In the genomic region with DNA sequence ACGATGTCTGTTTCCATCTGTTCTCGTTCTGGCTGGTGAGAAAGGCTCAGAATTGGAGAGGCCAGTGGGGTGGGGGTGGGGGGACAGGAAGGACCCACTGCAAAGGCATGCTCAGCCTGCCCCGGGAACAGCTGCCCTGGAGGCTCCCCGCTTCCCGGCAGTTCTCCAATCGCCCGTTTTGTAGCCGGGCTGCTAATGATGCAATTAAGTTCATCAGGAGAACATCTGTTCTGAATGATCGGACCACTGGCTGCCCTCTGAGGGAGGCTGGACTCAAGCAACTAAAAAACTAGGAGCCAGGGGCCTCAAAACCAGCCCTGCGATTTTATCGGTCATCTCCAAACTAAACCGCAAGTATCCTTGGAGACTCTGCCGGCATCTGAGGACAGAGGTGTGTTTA, we compare ENCODE assay signal across 8 mouse cellular contexts. TPM values are rescaled to one million over a fixed set of nuclear protein-coding genes. Genes with fewer than 3 reads are reported as not detected.
DNase-seq lines count a peak whose midpoint lies in the region; ATAC-seq and TF ChIP-seq lines count a peak whose summit lies in the region.
"Had no signal": no experiment of that assay in that cellular context is flagged by ENCODE, and none has a peak within 500 bp of the region (broad histone marks: within the 10 kb centered on the region; RNA-seq: fewer than 3 reads in every experiment).

No protein-coding gene starts in this region.

- no peaks in the 10 kb centered on the region for H3K79me2 ChIP-seq in C2C12 (ENCODE audit: control insufficient read depth, insufficient read depth)

- no peak for TF ChIP-seq CTCF in C2C12 (IDR thresholded peaks at IDR 0.05; ENCODE audit: control insufficient read depth, insufficient read depth, insufficient read length)

- peak overlapping the region; percentile 40 for H3K4me2 ChIP-seq in heart, embryonic 11.5 days
- no peak overlapping the region for H3K4me2 ChIP-seq in liver, embryonic 12.5 days

- H3K79me3 ChIP-seq in C2C12 (ENCODE audit: low read depth) = no peaks in the 10 kb centered on the region

- no peak overlapping the region for H3K9ac ChIP-seq in heart, embryonic 11.5 days (ENCODE audit: low read depth, low read length)
- H3K9ac ChIP-seq in liver, embryonic 12.5 days = no peak overlapping the region

- H3K4me1 ChIP-seq in heart, embryonic 11.5 days (ENCODE audit: control insufficient read depth, insufficient read depth, low read length) = no peaks in the 10 kb centered on the region; the same call in 1 of the 2 replicates
- H3K4me1 ChIP-seq in liver, embryonic 12.5 days = peaks cover 10% of the 10 kb centered on the region

- no peak overlapping the region for H3K4me3 ChIP-seq in C2C12 (ENCODE audit: insufficient read depth, poor library complexity, severe bottlenecking)
- no peak overlapping the region for H3K4me3 ChIP-seq in heart, embryonic 11.5 days (ENCODE audit: low read depth, low read length)
- H3K4me3 ChIP-seq in liver, embryonic 12.5 days = no peak overlapping the region

- peak; percentile 72 for DNase-seq in embryo, embryonic 10 days (ENCODE audit: low spot score)
- DNase-seq in mesoderm, embryonic 11.5 days (ENCODE audit: low read depth, low spot score) = peak; percentile 49
- DNase-seq in liver = no peak
- DNase-seq in left cerebral cortex, adult 18-20 months (ENCODE audit: low spot score in 2 of 2) = no peak
- DNase-seq: cerebellum, adult 18-20 months had no signal

- 19% methylated on average over 13 of the region's 13 CpGs for WGBS in heart, embryonic 11.5 days (ENCODE audit: insufficient replicate concordance)
- WGBS in liver, embryonic 12.5 days (ENCODE audit: insufficient replicate concordance) = 27% methylated on average over 13 of the region's 13 CpGs

- no peak overlapping the region for H3K27ac ChIP-seq in heart, embryonic 11.5 days (ENCODE audit: low read depth, low read length)
- no peak overlapping the region for H3K27ac ChIP-seq in liver, embryonic 12.5 days

- no peaks in the 10 kb centered on the region for H3K9me3 ChIP-seq in heart, embryonic 11.5 days (replicated peaks; ENCODE audit: control insufficient read depth, low read length)
- no peaks in the 10 kb centered on the region for H3K9me3 ChIP-seq in liver, embryonic 12.5 days (replicated peaks)

- no peak overlapping the region for H3ac ChIP-seq in C2C12 (ENCODE audit: control insufficient read depth, insufficient read length, low read depth)

- no peaks in the 10 kb centered on the region for H3K27me3 ChIP-seq in C2C12 (ENCODE audit: control insufficient read depth, insufficient read depth, insufficient read length)
- 0 out of 2 replicates have a peak, but pooled peaks cover 2% of the 10 kb centered on the region for H3K27me3 ChIP-seq in heart, embryonic 11.5 days (ENCODE audit: control insufficient read depth, insufficient read depth, low read length)
- H3K27me3 ChIP-seq in liver, embryonic 12.5 days (replicated peaks) = peaks cover 34% of the 10 kb centered on the region

- no peak for ATAC-seq in heart, embryonic 11.5 days (replicated peaks; ENCODE audit: insufficient number of reproducible peaks, low FRiP score, low TSS enrichment)
- ATAC-seq in liver, embryonic 12.5 days = no peak

- H3K36me3 ChIP-seq in C2C12 (ENCODE audit: control insufficient read depth, insufficient read depth) = no peaks in the 10 kb centered on the region
- no peaks in the 10 kb centered on the region for H3K36me3 ChIP-seq in heart, embryonic 11.5 days (ENCODE audit: control insufficient read depth, insufficient read depth, low read length)
- no peaks in the 10 kb centered on the region for H3K36me3 ChIP-seq in liver, embryonic 12.5 days

TF ChIP-seq in C2C12, 6 proteins besides CTCF, POLR2A, EP300 and RAD21:
- TF ChIP-seq MYOD1 (IDR thresholded peaks at IDR 0.05; ENCODE audit: control insufficient read depth, insufficient read length, low read depth) = peak; percentile 38
- TF ChIP-seq USF1 (IDR thresholded peaks at IDR 0.05; ENCODE audit: low read depth) = no peak
- TF ChIP-seq CEBPB (IDR thresholded peaks at IDR 0.05; ENCODE audit: low read depth) = no peak

RNA-seq across cellular contexts. Expression of a gene that starts 44.1 kb away (rescaled TPM):
- 41.9 TPM for polyA plus RNA-seq in C2C12 (2012; fragmentation: generic; extraction: Trizol)
- polyA plus RNA-seq in heart, embryonic 11.5 days (2014; fragmentation: Nextera tagmentation; extraction: Ambion mirVana) = 29.1 and 30.3 TPM in 2 replicates
- total RNA-seq in left cerebral cortex, adult 18-20 months (2021) = 10 to 100 TPM; 21.1 to 26.0 TPM
- 12.5 and 12.7 TPM in 2 replicates for polyA plus RNA-seq in liver, embryonic 12.5 days (2016; fragmentation: Nextera tagmentation; extraction: Ambion mirVana)

Comparison
In these comparisons a context has a peak if more than half of its experiments do, and no peak if none do; other contexts are left out.
1. DNase-seq: peak in embryo, embryonic 10 days (single experiment) and mesoderm, embryonic 11.5 days (single experiment); none in liver (single experiment) and left cerebral cortex, adult 18-20 months (0 of 2).